Mouse (Mus musculus) cortical plate, adult 2 months (tissue): ENCODE data around the gene Rasgrp3. TPM values are rescaled to one million over a fixed set of nuclear protein-coding genes. Genes with fewer than 3 reads are reported as not detected.

ENCODE experiments used
- H3K27ac ChIP-seq: fragments of 200-500 bp; 2 replicates; pipeline ENCODE4 v1.5.1; 2012; ENCODE audit warnings: low read length, control low read depth, inconsistent platforms; ENCODE audit not compliant: insufficient read depth
- H3K4me1 ChIP-seq: fragments of 200-500 bp; 2 replicates; pipeline ENCODE4 v1.6.1; 2011; ENCODE audit warnings: low read length; ENCODE audit not compliant: control insufficient read depth, insufficient read depth
- H3K4me3 ChIP-seq: fragments of 200-500 bp; 2 replicates; pipeline ENCODE4 v1.5.1; 2011; ENCODE audit warnings: mild to moderate bottlenecking, low read length, control low read depth; ENCODE audit not compliant: insufficient read depth
- CTCF ChIP-seq: fragments of 200-500 bp; IDR thresholded peaks from 2 replicates; pipeline ENCODE4 v1.5.1; 2011; ENCODE audit warnings: mild to moderate bottlenecking, control low read depth, low read length; ENCODE audit not compliant: insufficient read depth; ENCODE audit errors: extremely low read depth
- POLR2A ChIP-seq: fragments of 200-500 bp; IDR thresholded peaks from 2 replicates; pipeline ENCODE4 v1.6.1; 2011; ENCODE audit warnings: mild to moderate bottlenecking, low read length, control low read depth; ENCODE audit not compliant: insufficient read depth; ENCODE audit errors: extremely low read depth
- polyA plus RNA-seq: library from polyadenylated mRNA; depleted of rRNA; stranded (reverse); fragments of >200 nt; gene quantifications from 2 replicates; pipeline ENCODE4 v1.2.3, GENCODE M21; 2012

Gene Rasgrp3
- polyA plus RNA-seq, 1 experiment = 11.1 TPM

DNA sequence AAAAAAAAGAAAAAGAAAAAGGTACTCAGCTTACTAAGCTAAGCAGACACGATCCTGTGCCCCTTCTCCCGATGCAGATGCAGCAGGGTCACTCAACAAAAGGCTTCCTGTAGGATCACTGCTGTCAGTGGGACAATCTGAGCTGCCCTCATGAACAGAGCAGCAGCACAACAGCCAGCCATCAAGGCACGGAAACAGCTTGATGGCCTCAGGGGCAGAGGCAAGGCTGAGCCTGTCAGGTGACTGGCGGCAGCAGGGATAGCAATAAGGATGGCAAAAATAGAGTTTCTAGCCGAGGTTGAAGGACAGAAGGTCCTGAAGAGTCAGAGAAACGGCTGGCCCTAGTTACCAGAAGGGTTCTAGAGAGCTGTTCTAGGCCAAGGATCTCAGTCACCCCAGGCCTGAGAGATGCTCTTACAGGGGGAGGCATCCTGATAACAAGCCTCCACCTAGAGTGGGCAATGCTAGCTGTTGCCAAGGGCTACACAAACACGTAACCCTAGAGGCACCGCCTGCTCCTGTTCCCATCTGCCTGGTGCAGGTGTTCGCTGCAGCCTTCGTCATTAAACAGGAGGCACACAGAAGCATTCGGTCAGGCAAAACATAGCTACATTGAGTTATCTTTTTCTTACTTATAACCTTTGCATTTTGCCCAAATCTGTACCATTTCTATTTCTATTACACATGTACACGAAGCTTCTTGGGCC, 98.8 kb downstream of the Rasgrp3 start:
- no peak overlapping the region for H3K27ac ChIP-seq
- H3K4me3 ChIP-seq = no peak overlapping the region
- no peaks in the 10 kb centered on the region for H3K4me1 ChIP-seq
- TF ChIP-seq CTCF (no peak), POLR2A (no peak)

DNA sequence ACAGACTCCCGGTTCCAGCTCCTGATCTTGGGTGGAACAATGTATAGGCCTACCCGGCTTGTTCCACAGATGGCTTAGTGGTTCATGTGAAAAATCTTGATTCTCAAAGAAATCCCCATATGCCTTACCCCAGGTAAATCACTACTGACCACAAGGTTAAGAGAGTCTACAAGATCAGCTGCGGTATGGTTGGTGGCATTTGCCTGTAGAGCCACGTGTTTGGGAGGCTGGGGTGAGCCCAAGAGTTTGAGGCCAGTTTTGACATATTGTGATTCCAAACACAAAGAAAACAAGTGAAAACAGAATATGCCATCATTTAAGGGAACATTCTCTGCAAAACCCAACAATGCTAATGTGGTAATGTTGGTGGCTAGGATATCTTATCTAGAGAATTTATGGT, 99.9 kb downstream of the Rasgrp3 start:
- Histone ChIP-seq H3K4me3 (no peak overlapping the region), H3K27ac (no peak overlapping the region), H3K4me1 (no peaks in the 10 kb centered on the region)
- TF ChIP-seq POLR2A = no peak
- no peak for TF ChIP-seq CTCF

- Histone ChIP-seq H3K4me3 (no peak overlapping the region), H3K27ac (no peak overlapping the region), H3K4me1 (no peaks in the 10 kb centered on the region)
- TF ChIP-seq POLR2A (no peak), CTCF (peak; percentile 80)
Observed at GRCm38 (mm10) chr17:75536396-75537049, 100.8 kb downstream of the Rasgrp3 start.

- H3K4me3 ChIP-seq = no peak overlapping the region
- TF ChIP-seq POLR2A (no peak), CTCF (no peak)
- H3K27ac ChIP-seq = no peak overlapping the region
- no peaks in the 10 kb centered on the region for H3K4me1 ChIP-seq
Observed at GRCm38 (mm10) chr17:75537050-75537445, 101.4 kb downstream of the Rasgrp3 start.

DNA sequence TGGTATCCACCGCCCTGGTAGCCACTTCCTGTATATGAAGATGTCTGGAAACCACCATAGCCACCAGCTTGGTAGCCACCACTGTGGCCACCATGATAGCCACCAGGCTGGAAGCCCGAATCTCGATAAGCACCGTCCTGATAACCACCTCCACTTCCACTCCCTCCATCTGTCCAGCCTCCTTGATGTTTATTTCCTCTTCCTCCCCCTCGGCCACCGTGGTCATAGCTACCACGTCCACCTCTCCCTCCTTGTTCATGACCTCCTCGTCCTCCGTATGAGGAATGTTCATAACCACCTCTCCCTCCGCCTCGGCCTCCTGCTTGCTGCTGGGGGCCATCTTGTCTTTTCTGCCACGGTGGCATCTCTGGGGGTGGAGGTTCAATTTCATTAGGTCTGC, 102.7 kb downstream of the Rasgrp3 start:
- Histone ChIP-seq H3K4me1 (no peaks in the 10 kb centered on the region), H3K4me3 (no peak overlapping the region), H3K27ac (no peak overlapping the region)
- no peak for TF ChIP-seq POLR2A

DNA sequence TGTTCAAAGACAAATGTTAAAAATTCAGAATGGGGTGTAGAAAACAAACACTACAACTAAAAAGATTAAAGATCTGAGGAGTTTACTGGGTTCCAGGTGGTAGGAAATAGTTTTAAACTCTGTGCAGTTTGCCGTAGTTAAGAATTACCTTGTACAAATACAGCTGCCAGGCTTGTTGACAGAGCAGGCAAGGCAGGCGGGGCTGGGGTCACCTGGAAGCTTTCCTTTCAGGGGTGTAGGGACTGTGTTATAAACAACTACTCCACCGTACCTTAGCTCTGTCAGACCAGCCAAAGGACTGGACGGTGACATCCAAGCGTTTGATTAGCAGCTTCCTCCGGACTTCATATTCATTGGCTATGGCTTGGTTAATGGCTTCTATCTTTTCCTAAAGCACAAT, 103.4 kb downstream of the Rasgrp3 start:
- H3K27ac ChIP-seq = no peak overlapping the region
- no peak for TF ChIP-seq POLR2A
- no peak for TF ChIP-seq CTCF
- no peaks in the 10 kb centered on the region for H3K4me1 ChIP-seq
- no peak overlapping the region for H3K4me3 ChIP-seq

GRCm38 (mm10) chr17:75539841-75540240, 104.1 kb downstream of the Rasgrp3 start:
- Histone ChIP-seq H3K27ac (no peak overlapping the region), H3K4me1 (no peaks in the 10 kb centered on the region; the same call in 1 of the 2 replicates), H3K4me3 (no peak overlapping the region)
- TF ChIP-seq CTCF = no peak
- no peak for TF ChIP-seq POLR2A

- no peak for TF ChIP-seq CTCF
- no peak for TF ChIP-seq POLR2A
- H3K4me1 ChIP-seq = no peaks in the 10 kb centered on the region; the same call in 1 of the 2 replicates
- no peak overlapping the region for H3K4me3 ChIP-seq
- no peak overlapping the region for H3K27ac ChIP-seq
Observed at GRCm38 (mm10) chr17:75543434-75543833, 107.7 kb downstream of the Rasgrp3 start.

- H3K4me1 ChIP-seq = no peaks in the 10 kb centered on the region; the same call in 1 of the 2 replicates
- no peak overlapping the region for H3K4me3 ChIP-seq
- TF ChIP-seq CTCF (no peak), POLR2A (no peak)
- H3K27ac ChIP-seq = no peak overlapping the region
Observed at GRCm38 (mm10) chr17:75544262-75544661, 108.6 kb downstream of the Rasgrp3 start.
